Mouse (Mus musculus) testis, postnatal 14 days (tissue): Measurements from ENCODE around the gene A730061H03Rik.
A peak's percentile ranks its signal among the peaks of the same experiment; 100 is the strongest.

Experiments used
- DNase-seq: peaks from one replicate; pipeline ENCODE4 v3.0.0; 2021; ENCODE audit warnings: low spot score

A730061H03Rik gene

GRCm38 (mm10) chr14:55581981-55582681 lies 21.9 kb upstream of the A730061H03Rik start:
- DNase-seq = no peak

- no peak for DNase-seq
Observed at GRCm38 (mm10) chr14:55580731-55581130, 20.5 kb upstream of the A730061H03Rik start.

GRCm38 (mm10) chr14:55579511-55580496 lies 19.6 kb upstream of the A730061H03Rik start:
- no peak for DNase-seq

- DNase-seq = peak; percentile 70
Observed at GRCm38 (mm10) chr14:55578668-55579269, 18.6 kb upstream of the A730061H03Rik start.

- DNase-seq = peak; percentile 82
Observed at GRCm38 (mm10) chr14:55577871-55578667, 17.9 kb upstream of the A730061H03Rik start, which contains the start of gene Psme1. Gene Psme1 (plus strand): TSS chr14:55578123.

GRCm38 (mm10) chr14:55576376-55576775 lies 16.2 kb upstream of the A730061H03Rik start:
- peak; percentile 60 for DNase-seq

GRCm38 (mm10) chr14:55575711-55576110 lies 15.5 kb upstream of the A730061H03Rik start:
- DNase-seq = no peak

GRCm38 (mm10) chr14:55575302-55575701 lies 15.1 kb upstream of the A730061H03Rik start, which contains the start of gene Fitm1:
Gene Fitm1 (plus strand): TSS chr14:55575617.
- no peak for DNase-seq

- DNase-seq = no peak
Observed at GRCm38 (mm10) chr14:55571760-55572159, 11.6 kb upstream of the A730061H03Rik start.

- no peak for DNase-seq
Observed at GRCm38 (mm10) chr14:55570588-55570987, 10.4 kb upstream of the A730061H03Rik start.

GRCm38 (mm10) chr14:55567496-55567895 lies 7.3 kb upstream of the A730061H03Rik start:
- DNase-seq = no peak

GRCm38 (mm10) chr14:55565748-55566147 lies 5.5 kb upstream of the A730061H03Rik start:
- DNase-seq = no peak

GRCm38 (mm10) chr14:55563249-55563648 lies 3.0 kb upstream of the A730061H03Rik start:
- peak; percentile 8 for DNase-seq

- DNase-seq = peak; percentile 17
Observed at GRCm38 (mm10) chr14:55561860-55562259, 1.7 kb upstream of the A730061H03Rik start.

GRCm38 (mm10) chr14:55559799-55560201 lies 406 bp downstream of the A730061H03Rik start, which contains the start of gene Dcaf11:
Gene Dcaf11 (plus strand): TSS chr14:55560006.
- peak; percentile 93 for DNase-seq

GRCm38 (mm10) chr14:55558740-55559448 lies 1.3 kb downstream of the A730061H03Rik start:
- DNase-seq = no peak

GRCm38 (mm10) chr14:55557587-55557986 lies 2.6 kb downstream of the A730061H03Rik start:
- DNase-seq = no peak

- peak; percentile 65 for DNase-seq
Observed at GRCm38 (mm10) chr14:55557003-55557402, 3.2 kb downstream of the A730061H03Rik start.

- DNase-seq = no peak
Observed at GRCm38 (mm10) chr14:55555788-55556187, 4.4 kb downstream of the A730061H03Rik start.

- DNase-seq = no peak
Observed at GRCm38 (mm10) chr14:55554635-55555034, 5.6 kb downstream of the A730061H03Rik start.

- DNase-seq = no peak
Observed at GRCm38 (mm10) chr14:55551794-55552193, 8.4 kb downstream of the A730061H03Rik start.
